Mouse (Mus musculus): Measurements from ENCODE around the gene Lrp1. TPM values are rescaled to one million over a fixed set of nuclear protein-coding genes. Genes with fewer than 3 reads are reported as not detected.
A peak's percentile ranks its signal among the peaks of the same experiment; 100 is the strongest.

The Lrp1 gene
- polyA plus RNA-seq, 1 experiment from 2014 or later: 54.9 TPM

DNA sequence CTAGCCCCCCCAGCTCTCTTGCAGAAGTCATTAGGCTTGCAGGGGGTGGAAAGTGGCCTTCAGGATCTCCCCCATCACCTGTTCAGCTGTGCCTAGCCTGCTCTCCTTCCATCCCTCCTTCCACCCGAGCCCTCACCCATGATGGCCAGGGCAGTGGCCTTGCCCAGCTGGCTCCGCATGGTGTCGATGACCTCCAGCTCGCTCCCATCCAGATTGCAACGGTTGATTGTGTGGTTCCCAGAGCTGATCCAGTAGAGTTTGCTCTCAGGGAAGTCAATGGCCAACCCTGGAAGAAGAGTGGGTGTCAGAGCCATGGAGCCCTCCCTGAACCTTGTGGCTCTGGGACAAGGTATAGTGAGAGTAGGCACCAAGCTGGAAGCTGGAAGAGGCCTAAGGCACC is 48.7 kb downstream of the Lrp1 start:
- peaks cover 94% of the 10 kb centered on the region for H3K36me3 ChIP-seq
- WGBS: 88% methylated on average over 5 of the region's 5 CpGs

DNA sequence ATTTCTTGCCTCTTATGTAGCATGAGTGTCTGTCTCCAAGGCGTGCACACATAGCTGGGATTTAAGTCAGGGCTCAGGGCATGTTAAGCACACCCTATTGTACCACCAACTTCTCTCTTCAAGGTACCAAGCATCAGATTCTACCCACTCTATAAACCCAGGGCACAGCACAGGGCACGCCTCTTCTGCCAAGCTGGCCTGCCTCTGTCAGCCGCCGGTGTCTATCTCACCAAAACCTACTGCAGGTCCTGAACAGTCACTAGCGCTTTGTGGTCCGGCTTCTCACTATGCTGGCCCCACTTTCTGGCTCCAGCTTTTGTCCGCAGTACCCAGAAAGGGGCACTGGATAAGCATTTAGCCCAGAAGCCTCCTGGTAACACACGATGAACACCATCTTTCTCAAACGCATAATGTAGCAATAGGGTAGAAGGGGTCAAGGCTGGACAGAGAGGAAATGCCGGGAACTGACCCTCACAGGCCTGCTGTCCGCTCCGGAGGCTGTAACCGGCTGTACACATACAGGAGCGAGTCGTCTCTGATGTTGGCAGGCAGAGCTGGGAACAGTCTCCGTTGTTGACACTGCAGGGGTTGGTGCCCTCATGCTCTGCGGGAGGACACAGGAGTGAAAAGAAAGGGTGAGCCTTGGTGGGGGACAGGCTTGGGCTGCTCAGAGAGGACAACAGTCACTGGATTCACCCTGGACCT is 49.9 kb downstream of the Lrp1 start:
- no peak overlapping the region for H3K4me3 ChIP-seq
- H3K9me3 ChIP-seq (replicated peaks): no peaks in the 10 kb centered on the region
- DNase-seq (ENCODE audit: low spot score): no peak
- no peaks in the 10 kb centered on the region for H3K4me1 ChIP-seq
- no peak overlapping the region for H3K27ac ChIP-seq (replicated peaks)
- WGBS: 93% methylated on average over 17 of the region's 17 CpGs
- no peaks in the 10 kb centered on the region for H3K27me3 ChIP-seq (ENCODE audit: low read depth, poor library complexity, severe bottlenecking)
- peaks cover 94% of the 10 kb centered on the region for H3K36me3 ChIP-seq

More for the DNA sequence above, 48.7 kb downstream of the Lrp1 start:
- H3K4me1 ChIP-seq: no peaks in the 10 kb centered on the region
- no peaks in the 10 kb centered on the region for H3K9me3 ChIP-seq (replicated peaks)
- no peak overlapping the region for H3K27ac ChIP-seq (replicated peaks)
- H3K4me3 ChIP-seq: no peak overlapping the region
- no peak for DNase-seq (ENCODE audit: low spot score)
- H3K27me3 ChIP-seq (ENCODE audit: low read depth, poor library complexity, severe bottlenecking): no peaks in the 10 kb centered on the region

GRCm38 (mm10) chr10:127570384-127570783 is 50.6 kb downstream of the Lrp1 start:
- Histone ChIP-seq H3K27me3 (ENCODE audit: low read depth, poor library complexity, severe bottlenecking) (no peaks in the 10 kb centered on the region), H3K4me3 (no peak overlapping the region), H3K9me3 (replicated peaks) (no peaks in the 10 kb centered on the region), H3K27ac (replicated peaks) (no peak overlapping the region), H3K36me3 (peaks cover 93% of the 10 kb centered on the region), H3K4me1 (no peaks in the 10 kb centered on the region)
- no peak for DNase-seq (ENCODE audit: low spot score)
- 88% methylated on average over 6 of the region's 6 CpGs for WGBS

- Histone ChIP-seq H3K27me3 (ENCODE audit: low read depth, poor library complexity, severe bottlenecking) (no peaks in the 10 kb centered on the region), H3K4me3 (no peak overlapping the region), H3K9me3 (replicated peaks) (no peaks in the 10 kb centered on the region), H3K4me1 (no peaks in the 10 kb centered on the region), H3K36me3 (peaks cover 91% of the 10 kb centered on the region), H3K27ac (replicated peaks) (no peak overlapping the region)
- WGBS: 41% methylated on average over 3 of the region's 3 CpGs
- DNase-seq (ENCODE audit: low spot score): peak; percentile 82
Observed at GRCm38 (mm10) chr10:127569450-127569849, 51.5 kb downstream of the Lrp1 start.

GRCm38 (mm10) chr10:127566553-127567326 is 54.2 kb downstream of the Lrp1 start:
- Histone ChIP-seq H3K36me3 (peaks cover 91% of the 10 kb centered on the region), H3K4me3 (no peak overlapping the region), H3K27ac (replicated peaks) (no peak overlapping the region), H3K4me1 (no peaks in the 10 kb centered on the region), H3K27me3 (ENCODE audit: low read depth, poor library complexity, severe bottlenecking) (no peaks in the 10 kb centered on the region), H3K9me3 (replicated peaks) (no peaks in the 10 kb centered on the region)
- no peak for DNase-seq (ENCODE audit: low spot score)
- 95% methylated on average over 28 of the region's 28 CpGs for WGBS

GRCm38 (mm10) chr10:127564301-127564700 is 56.6 kb downstream of the Lrp1 start:
- H3K36me3 ChIP-seq: peaks cover 95% of the 10 kb centered on the region

DNA sequence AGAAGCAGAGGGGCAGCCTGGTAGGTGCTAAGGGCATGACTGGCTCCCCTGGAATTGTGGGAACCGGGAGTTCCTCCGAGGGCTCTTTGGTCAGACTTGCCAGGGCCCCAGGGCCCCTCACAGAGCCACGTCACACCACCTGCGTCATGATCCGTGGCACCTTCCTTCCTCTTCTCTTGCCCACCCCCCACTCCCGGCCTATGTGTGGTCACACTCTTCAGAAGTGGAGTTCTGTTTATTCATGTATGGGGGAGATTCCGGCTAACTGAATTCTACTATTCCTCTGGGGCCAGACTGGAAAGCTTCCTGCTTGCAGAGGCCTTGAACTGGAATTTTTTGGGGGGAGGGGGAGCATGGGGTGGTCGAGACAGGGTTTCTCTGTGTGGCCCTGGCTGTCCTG is 57.1 kb downstream of the Lrp1 start:
- H3K4me1 ChIP-seq: no peaks in the 10 kb centered on the region
- whole genome bisulfite sequencing: 80% methylated on average over 8 of the region's 8 CpGs
- no peaks in the 10 kb centered on the region for H3K27me3 ChIP-seq (ENCODE audit: low read depth, poor library complexity, severe bottlenecking)
- no peak for DNase-seq (ENCODE audit: low spot score)
- H3K36me3 ChIP-seq: peaks cover 95% of the 10 kb centered on the region
- no peak overlapping the region for H3K4me3 ChIP-seq
- H3K27ac ChIP-seq (replicated peaks): no peak overlapping the region
- no peaks in the 10 kb centered on the region for H3K9me3 ChIP-seq (replicated peaks)

More at GRCm38 (mm10) chr10:127564301-127564700, 56.6 kb downstream of the Lrp1 start:
- no peak for DNase-seq (ENCODE audit: low spot score)
- Histone ChIP-seq H3K27ac (replicated peaks) (no peak overlapping the region), H3K27me3 (ENCODE audit: low read depth, poor library complexity, severe bottlenecking) (no peaks in the 10 kb centered on the region), H3K9me3 (replicated peaks) (no peaks in the 10 kb centered on the region), H3K4me3 (no peak overlapping the region), H3K4me1 (no peaks in the 10 kb centered on the region)
- 67% methylated on average over 13 of the region's 13 CpGs for WGBS

GRCm38 (mm10) chr10:127561145-127561544 is 59.8 kb downstream of the Lrp1 start:
- Histone ChIP-seq H3K36me3 (peaks cover 97% of the 10 kb centered on the region), H3K4me3 (no peak overlapping the region), H3K27me3 (ENCODE audit: low read depth, poor library complexity, severe bottlenecking) (no peaks in the 10 kb centered on the region), H3K9me3 (replicated peaks) (peaks cover 6% of the 10 kb centered on the region; the same call in 1 of the 2 replicates), H3K4me1 (no peaks in the 10 kb centered on the region), H3K27ac (replicated peaks) (no peak overlapping the region)
- DNase-seq (ENCODE audit: low spot score): no peak

DNA sequence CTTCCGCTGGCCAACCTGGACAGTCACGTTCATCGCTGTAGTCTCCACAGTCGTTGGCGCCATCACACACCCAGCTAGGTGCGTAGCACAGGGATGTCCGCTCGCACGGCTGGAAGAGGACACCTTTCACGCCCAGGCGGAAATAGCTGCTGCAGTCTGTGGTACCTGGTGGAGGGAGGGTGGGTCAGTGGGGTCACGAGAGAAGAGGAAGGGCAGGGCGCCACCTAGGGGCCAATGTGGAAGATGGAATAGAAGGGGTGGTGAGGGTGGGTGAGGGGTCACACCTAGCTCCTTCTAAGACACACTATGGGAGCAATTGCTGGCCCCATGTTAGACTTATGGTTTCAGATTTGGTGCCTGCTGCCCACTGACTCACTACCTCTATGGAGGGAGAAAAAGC is 63.6 kb downstream of the Lrp1 start:
- Histone ChIP-seq H3K36me3 (peaks cover 100% of the 10 kb centered on the region), H3K27me3 (ENCODE audit: low read depth, poor library complexity, severe bottlenecking) (no peaks in the 10 kb centered on the region), H3K27ac (replicated peaks) (no peak overlapping the region), H3K9me3 (replicated peaks) (peaks cover 6% of the 10 kb centered on the region; the same call in 1 of the 2 replicates), H3K4me3 (no peak overlapping the region), H3K4me1 (no peaks in the 10 kb centered on the region)
- no peak for DNase-seq (ENCODE audit: low spot score)
- WGBS: 91% methylated on average over 13 of the region's 13 CpGs

GRCm38 (mm10) chr10:127555703-127556102 is 65.2 kb downstream of the Lrp1 start:
- WGBS: 66% methylated on average over 18 of the region's 18 CpGs

DNA sequence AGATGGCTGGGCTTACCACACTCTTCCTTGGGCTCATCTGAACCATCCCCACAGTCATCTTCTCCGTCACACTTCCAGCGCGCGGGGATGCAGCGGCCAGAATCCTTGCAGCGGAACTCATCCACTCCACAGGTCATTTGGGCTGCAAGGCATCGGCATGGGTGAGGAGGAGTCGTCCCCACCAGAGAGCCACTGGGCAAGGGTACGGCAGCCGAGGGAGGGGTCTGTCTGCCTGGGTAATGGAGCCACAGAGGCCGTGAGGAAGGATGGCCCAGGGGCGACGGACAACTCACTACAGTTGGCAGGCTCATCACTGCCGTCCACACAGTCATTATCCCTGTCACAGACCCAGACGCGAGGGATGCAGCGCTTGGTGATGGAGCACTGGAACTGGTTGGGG is 71.1 kb downstream of the Lrp1 start:
- Histone ChIP-seq H3K27ac (replicated peaks) (no peak overlapping the region), H3K9me3 (replicated peaks) (no peaks in the 10 kb centered on the region), H3K36me3 (peaks cover 100% of the 10 kb centered on the region), H3K4me1 (no peaks in the 10 kb centered on the region), H3K4me3 (no peak overlapping the region), H3K27me3 (ENCODE audit: low read depth, poor library complexity, severe bottlenecking) (no peaks in the 10 kb centered on the region)
- WGBS: 91% methylated on average over 17 of the region's 17 CpGs
- no peak for DNase-seq (ENCODE audit: low spot score)

More at GRCm38 (mm10) chr10:127555703-127556102, 65.2 kb downstream of the Lrp1 start:
- Histone ChIP-seq H3K36me3 (peaks cover 100% of the 10 kb centered on the region), H3K27me3 (ENCODE audit: low read depth, poor library complexity, severe bottlenecking) (no peaks in the 10 kb centered on the region), H3K9me3 (replicated peaks) (peaks cover 6% of the 10 kb centered on the region; the same call in 1 of the 2 replicates), H3K4me3 (no peak overlapping the region), H3K27ac (replicated peaks) (no peak overlapping the region), H3K4me1 (no peaks in the 10 kb centered on the region)
- peak; percentile 49 for DNase-seq (ENCODE audit: low spot score)

DNA sequence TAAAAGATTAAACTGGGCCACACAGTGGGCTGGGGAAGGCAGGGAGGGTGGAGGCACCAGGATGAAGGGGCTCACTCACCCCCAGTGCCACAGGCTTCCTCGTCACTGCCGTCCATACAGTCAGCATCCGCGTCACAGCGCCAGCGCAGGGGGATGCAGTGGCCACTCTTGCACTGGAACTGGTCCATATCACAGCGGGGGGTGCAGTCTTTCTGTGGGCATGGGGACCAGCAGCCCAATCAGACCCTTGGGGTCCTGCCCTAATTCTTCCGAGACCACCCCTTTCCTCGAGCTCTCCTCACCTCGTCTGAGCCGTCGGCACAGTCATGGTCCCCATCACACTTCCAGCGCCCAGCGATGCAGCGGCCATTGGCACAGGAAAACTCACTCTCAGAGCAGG is 72.7 kb downstream of the Lrp1 start:
- no peaks in the 10 kb centered on the region for H3K4me1 ChIP-seq
- peaks cover 100% of the 10 kb centered on the region for H3K36me3 ChIP-seq
- no peak overlapping the region for H3K4me3 ChIP-seq
- DNase-seq (ENCODE audit: low spot score): no peak
- no peaks in the 10 kb centered on the region for H3K9me3 ChIP-seq (replicated peaks)
- no peaks in the 10 kb centered on the region for H3K27me3 ChIP-seq (ENCODE audit: low read depth, poor library complexity, severe bottlenecking)
- H3K27ac ChIP-seq (replicated peaks): no peak overlapping the region
- WGBS: 94% methylated on average over 15 of the region's 15 CpGs

DNA sequence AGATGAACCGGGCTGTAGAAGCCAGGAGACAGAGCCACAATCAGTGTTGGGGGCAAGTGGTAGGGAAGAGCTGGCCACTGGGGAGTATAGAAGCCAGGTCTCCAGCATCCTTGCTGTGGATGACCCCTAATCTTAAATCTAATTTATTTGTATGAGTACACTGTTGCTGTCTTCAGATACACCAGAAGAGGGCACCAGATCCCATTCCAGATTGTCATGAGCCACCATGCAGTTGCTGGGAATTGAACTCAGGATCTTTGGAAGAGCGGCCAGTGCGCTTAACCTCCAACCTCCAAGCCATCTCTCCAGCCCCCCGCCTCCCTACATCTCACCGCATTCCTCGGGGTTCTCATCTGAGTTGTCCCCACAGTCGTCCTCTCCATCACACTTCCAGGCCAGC is 74.4 kb downstream of the Lrp1 start:
- H3K27ac ChIP-seq (replicated peaks): no peak overlapping the region
- no peaks in the 10 kb centered on the region for H3K27me3 ChIP-seq (ENCODE audit: low read depth, poor library complexity, severe bottlenecking)
- no peak overlapping the region for H3K4me3 ChIP-seq
- H3K4me1 ChIP-seq: peaks cover 12% of the 10 kb centered on the region
- 83% methylated on average over 7 of the region's 7 CpGs for WGBS
- no peak for DNase-seq (ENCODE audit: low spot score)
- H3K9me3 ChIP-seq (replicated peaks): no peaks in the 10 kb centered on the region
- H3K36me3 ChIP-seq: peaks cover 100% of the 10 kb centered on the region
